In the genomic region with DNA sequence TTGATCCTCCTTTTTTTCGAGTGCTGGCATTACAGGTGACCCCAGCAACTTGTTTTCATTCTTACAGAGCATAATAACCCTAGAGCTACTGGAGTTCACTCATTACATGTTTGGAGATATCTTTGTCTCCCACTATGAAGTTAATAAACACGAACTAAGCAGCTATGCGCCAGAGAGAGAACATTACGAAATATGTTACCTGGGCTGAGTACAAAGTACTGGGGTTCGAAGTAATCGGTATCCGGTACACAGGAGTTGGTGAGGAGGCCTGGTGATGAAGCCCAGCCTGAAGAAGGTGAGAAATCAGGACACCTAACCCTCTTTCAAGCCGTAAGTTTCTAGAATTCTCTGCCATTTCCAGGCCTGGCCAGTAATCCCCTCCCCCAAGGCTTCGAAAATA, we compare ENCODE assay signal across 8 mouse cellular contexts. TPM values are rescaled to one million over a fixed set of nuclear protein-coding genes. Genes with fewer than 3 reads are reported as not detected.
DNase-seq lines count a peak whose midpoint lies in the region; ATAC-seq lines count a peak whose summit lies in the region.

No protein-coding gene starts in this region.

- no peak for DNase-seq in kidney, postnatal 10 days
- peak; percentile 21 for DNase-seq in naive thymus-derived CD4-positive, alpha-beta T cell, adult 2 months (ENCODE audit: low read depth)
- no peak for DNase-seq in adrenal gland, adult 8-10 months
- DNase-seq in cerebellum, postnatal 36 days, result no peak
- DNase-seq in retina, embryonic 14.5 days (ENCODE audit: low spot score), result no peak

- no peaks in the 10 kb centered on the region for H3K27me3 ChIP-seq in kidney, embryonic 16.5 days (ENCODE audit: insufficient read depth, low read length)
- no peaks in the 10 kb centered on the region for H3K27me3 ChIP-seq in embryonic facial prominence, embryonic 12.5 days
- no peaks in the 10 kb centered on the region for H3K27me3 ChIP-seq in intestine, embryonic 15.5 days (replicated peaks)

- no peak overlapping the region for H3K27ac ChIP-seq in kidney, embryonic 16.5 days (ENCODE audit: low read length)
- no peak overlapping the region for H3K27ac ChIP-seq in embryonic facial prominence, embryonic 12.5 days
- H3K27ac ChIP-seq in intestine, embryonic 15.5 days, result no peak overlapping the region

- H3K9ac ChIP-seq in kidney, embryonic 16.5 days (replicated peaks; ENCODE audit: low read length), result peak overlapping the region; percentile 81
- H3K9ac ChIP-seq in embryonic facial prominence, embryonic 12.5 days, result peak overlapping the region; percentile 76
- H3K9ac ChIP-seq in intestine, embryonic 15.5 days, result peak overlapping the region; percentile 79

- H3K4me1 ChIP-seq in kidney, embryonic 16.5 days (ENCODE audit: insufficient read depth, low read length), result peaks cover 21% of the 10 kb centered on the region
- H3K4me1 ChIP-seq in embryonic facial prominence, embryonic 12.5 days, result peaks cover 18% of the 10 kb centered on the region; the same call in 1 of the 2 replicates
- H3K4me1 ChIP-seq in intestine, embryonic 15.5 days (replicated peaks), result peaks cover 9% of the 10 kb centered on the region; the same call in 1 of the 2 replicates

- H3K4me2 ChIP-seq in kidney, embryonic 16.5 days (replicated peaks; ENCODE audit: low read depth, low read length), result peak overlapping the region; percentile 66
- H3K4me2 ChIP-seq in embryonic facial prominence, embryonic 12.5 days (replicated peaks), result peak overlapping the region; percentile 89
- peak overlapping the region; percentile 79 for H3K4me2 ChIP-seq in intestine, embryonic 15.5 days (replicated peaks)

- WGBS in kidney, embryonic 16.5 days, result 70% methylated on average over 9 of the region's 9 CpGs
- 77% methylated on average over 9 of the region's 9 CpGs for WGBS in embryonic facial prominence, embryonic 12.5 days
- 70% methylated on average over 9 of the region's 9 CpGs for WGBS in intestine, embryonic 15.5 days

- peak overlapping the region; percentile 90 for H3K4me3 ChIP-seq in kidney, embryonic 16.5 days (ENCODE audit: low read length)
- H3K4me3 ChIP-seq in embryonic facial prominence, embryonic 12.5 days, result peak overlapping the region; percentile 73
- peak overlapping the region; percentile 75 for H3K4me3 ChIP-seq in intestine, embryonic 15.5 days (replicated peaks)

- ATAC-seq in kidney, embryonic 16.5 days (ENCODE audit: low FRiP score, low TSS enrichment), result no peak
- ATAC-seq in embryonic facial prominence, embryonic 12.5 days (ENCODE audit: insufficient number of reproducible peaks, insufficient read depth, low FRiP score, low TSS enrichment), result no peak
- no peak for ATAC-seq in intestine, embryonic 15.5 days

- H3K36me3 ChIP-seq in kidney, embryonic 16.5 days (ENCODE audit: insufficient read depth, low read length), result peaks cover 30% of the 10 kb centered on the region
- H3K36me3 ChIP-seq in embryonic facial prominence, embryonic 12.5 days, result peaks cover 38% of the 10 kb centered on the region
- H3K36me3 ChIP-seq in intestine, embryonic 15.5 days, result peaks cover 16% of the 10 kb centered on the region

- H3K9me3 ChIP-seq in kidney, embryonic 16.5 days (ENCODE audit: low read length), result no peaks in the 10 kb centered on the region
- peaks cover 7% of the 10 kb centered on the region; the same call in 1 of the 2 replicates for H3K9me3 ChIP-seq in embryonic facial prominence, embryonic 12.5 days
- H3K9me3 ChIP-seq in intestine, embryonic 15.5 days, result no peaks in the 10 kb centered on the region

RNA-seq across cellular contexts. Expression of a gene that starts 0.7 kb away (rescaled TPM):
- 60.6 and 63.3 TPM in 2 replicates for polyA plus RNA-seq in kidney, embryonic 16.5 days (2015; fragmentation: Nextera tagmentation; extraction: Ambion mirVana)
- 43.6 and 44.8 TPM in 2 replicates for polyA plus RNA-seq in embryonic facial prominence, embryonic 12.5 days (2016; fragmentation: Nextera tagmentation; extraction: Ambion mirVana)
- 43.3 and 47.6 TPM in 2 replicates for polyA plus RNA-seq in intestine, embryonic 15.5 days (2015; fragmentation: Nextera tagmentation; extraction: Ambion mirVana)
- 100 to 1,000 TPM in 1 of 4 experiments, 10 to 100 TPM in 3; 81.4 to 103 (median 89.6) TPM for total RNA-seq in adrenal gland, adult 8-10 months (2022)

RNA-seq across cellular contexts. Expression of a gene that starts 0.8 kb away (rescaled TPM):
- polyA plus RNA-seq in kidney, embryonic 16.5 days (2015; fragmentation: Nextera tagmentation; extraction: Ambion mirVana), result 99.2 and 103 TPM in 2 replicates
- 118 and 127 TPM in 2 replicates for polyA plus RNA-seq in embryonic facial prominence, embryonic 12.5 days (2016; fragmentation: Nextera tagmentation; extraction: Ambion mirVana)
- polyA plus RNA-seq in intestine, embryonic 15.5 days (2015; fragmentation: Nextera tagmentation; extraction: Ambion mirVana), result 96.9 and 104 TPM in 2 replicates
- 100 to 1,000 TPM in 2 of 4 experiments, 10 to 100 TPM in 2; 76.7 to 184 (median 115) TPM for total RNA-seq in adrenal gland, adult 8-10 months (2022)

RNA-seq across cellular contexts. Expression of a gene that starts 15.8 kb away (rescaled TPM):
- 57.0 and 59.5 TPM in 2 replicates for polyA plus RNA-seq in kidney, embryonic 16.5 days (2015; fragmentation: Nextera tagmentation; extraction: Ambion mirVana)
- 54.5 and 61.8 TPM in 2 replicates for polyA plus RNA-seq in embryonic facial prominence, embryonic 12.5 days (2016; fragmentation: Nextera tagmentation; extraction: Ambion mirVana)
- 40.6 and 44.5 TPM in 2 replicates for polyA plus RNA-seq in intestine, embryonic 15.5 days (2015; fragmentation: Nextera tagmentation; extraction: Ambion mirVana)
- 10 to 100 TPM; 31.0 to 45.9 (median 36.7) TPM for total RNA-seq in adrenal gland, adult 8-10 months (2022)

RNA-seq across cellular contexts. Expression of a gene that starts 15.9 kb away (rescaled TPM):
- polyA plus RNA-seq in kidney, embryonic 16.5 days (2015; fragmentation: Nextera tagmentation; extraction: Ambion mirVana), result 4.2 and 4.3 TPM in 2 replicates
- 1.0 and 1.8 TPM in 2 replicates for polyA plus RNA-seq in embryonic facial prominence, embryonic 12.5 days (2016; fragmentation: Nextera tagmentation; extraction: Ambion mirVana)
- 0.94 and 1.0 TPM in 2 replicates for polyA plus RNA-seq in intestine, embryonic 15.5 days (2015; fragmentation: Nextera tagmentation; extraction: Ambion mirVana)
- total RNA-seq in adrenal gland, adult 8-10 months (2022), result 10 to 100 TPM in 1 of 4 experiments, 1 to 10 TPM in 3; 1.7 to 13.1 (median 6.2) TPM

RNA-seq across cellular contexts. Expression of a gene that starts 25.2 kb away (rescaled TPM):
- 4.7 and 4.8 TPM in 2 replicates for polyA plus RNA-seq in kidney, embryonic 16.5 days (2015; fragmentation: Nextera tagmentation; extraction: Ambion mirVana)
- polyA plus RNA-seq in embryonic facial prominence, embryonic 12.5 days (2016; fragmentation: Nextera tagmentation; extraction: Ambion mirVana), result 7.5 and 8.7 TPM in 2 replicates
- 3.7 and 3.8 TPM in 2 replicates for polyA plus RNA-seq in intestine, embryonic 15.5 days (2015; fragmentation: Nextera tagmentation; extraction: Ambion mirVana)
- total RNA-seq in adrenal gland, adult 8-10 months (2022), result under 1 TPM; 0.10 to 0.54 (median 0.31) TPM
